Mouse (Mus musculus): ENCODE measurements around the gene Gpr173. TPM values are rescaled to one million over a fixed set of nuclear protein-coding genes. Genes with fewer than 3 reads are reported as not detected.

Gpr173 gene
- not detected in 2 replicates for polyA plus RNA-seq (2012)

DNA sequence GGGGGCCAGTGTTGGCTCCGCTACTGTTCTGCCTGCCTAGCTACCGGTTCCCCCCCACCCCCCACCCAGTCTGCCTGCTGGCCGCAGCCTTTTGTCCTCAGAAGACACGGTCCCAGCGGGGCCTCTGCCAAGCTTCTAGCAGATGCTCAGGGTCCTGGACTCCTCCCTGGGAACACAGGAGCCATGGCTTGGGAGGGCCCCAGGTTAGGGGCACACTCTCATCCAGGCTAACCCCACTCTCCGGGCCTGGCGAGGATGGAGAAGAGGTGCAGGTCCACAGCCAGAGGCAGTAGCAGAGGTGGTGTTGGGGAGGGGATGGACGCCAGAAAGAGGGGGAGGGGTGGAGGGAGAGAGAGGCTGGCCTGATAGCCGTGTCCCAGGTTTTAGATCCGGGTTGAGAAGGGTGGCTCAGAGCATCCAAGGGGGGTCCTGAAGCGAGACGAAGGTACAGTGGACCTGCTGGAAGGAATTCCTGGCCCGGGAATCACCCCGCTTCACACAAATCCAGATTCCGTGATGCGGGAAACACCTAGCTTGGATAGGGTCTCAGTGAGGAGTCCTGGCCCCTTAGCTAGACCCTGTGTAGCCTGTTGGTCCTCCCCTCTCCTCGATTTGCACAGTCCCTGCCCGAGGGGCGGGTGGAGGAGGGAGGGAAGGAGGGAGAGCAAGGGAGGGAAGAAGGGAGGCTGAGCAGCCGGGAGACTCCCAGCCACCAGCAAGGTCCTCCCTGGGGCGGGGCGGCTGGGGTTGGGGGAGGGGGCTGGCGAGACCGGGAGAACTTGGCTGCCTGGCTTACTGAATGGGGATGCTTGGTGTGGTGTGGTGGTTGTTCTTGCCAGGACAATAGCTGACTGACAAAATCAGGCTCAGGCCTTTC is at the start of gene Gpr173:
TSS of gene Gpr173 (minus strand) at position 308 of the 877 bp plus-strand sequence.

DNA sequence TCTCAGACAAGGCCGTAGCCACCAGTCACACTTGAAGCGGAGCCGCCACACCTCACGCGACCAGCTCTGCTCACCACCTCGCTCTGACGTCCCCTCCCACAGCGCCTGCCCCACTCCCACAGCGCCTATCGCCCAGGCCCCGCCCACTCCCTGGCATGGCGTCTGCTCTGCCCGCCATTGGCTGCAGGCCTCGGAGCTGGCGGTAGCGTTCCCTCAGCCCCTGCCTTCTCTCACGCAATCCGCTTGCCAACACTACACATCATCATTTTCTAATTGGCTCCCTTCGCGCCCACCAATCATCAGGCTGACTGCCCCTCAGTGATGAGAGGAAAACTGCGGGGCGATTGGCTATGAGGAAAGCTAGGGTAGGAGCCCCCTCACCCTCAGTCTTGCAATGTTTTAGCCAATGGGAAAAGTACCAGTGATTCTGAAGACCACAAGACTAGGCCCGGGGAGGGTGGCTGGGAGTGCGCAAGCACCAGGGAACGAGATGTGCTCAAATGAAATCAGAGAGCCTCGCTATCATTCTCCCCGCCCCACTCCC is 26.1 kb downstream of the Gpr173 start, which contains the start of gene Tspyl2:
TSS of gene Tspyl2 (minus strand) at position 68 of the 544 bp plus-strand sequence.

DNA sequence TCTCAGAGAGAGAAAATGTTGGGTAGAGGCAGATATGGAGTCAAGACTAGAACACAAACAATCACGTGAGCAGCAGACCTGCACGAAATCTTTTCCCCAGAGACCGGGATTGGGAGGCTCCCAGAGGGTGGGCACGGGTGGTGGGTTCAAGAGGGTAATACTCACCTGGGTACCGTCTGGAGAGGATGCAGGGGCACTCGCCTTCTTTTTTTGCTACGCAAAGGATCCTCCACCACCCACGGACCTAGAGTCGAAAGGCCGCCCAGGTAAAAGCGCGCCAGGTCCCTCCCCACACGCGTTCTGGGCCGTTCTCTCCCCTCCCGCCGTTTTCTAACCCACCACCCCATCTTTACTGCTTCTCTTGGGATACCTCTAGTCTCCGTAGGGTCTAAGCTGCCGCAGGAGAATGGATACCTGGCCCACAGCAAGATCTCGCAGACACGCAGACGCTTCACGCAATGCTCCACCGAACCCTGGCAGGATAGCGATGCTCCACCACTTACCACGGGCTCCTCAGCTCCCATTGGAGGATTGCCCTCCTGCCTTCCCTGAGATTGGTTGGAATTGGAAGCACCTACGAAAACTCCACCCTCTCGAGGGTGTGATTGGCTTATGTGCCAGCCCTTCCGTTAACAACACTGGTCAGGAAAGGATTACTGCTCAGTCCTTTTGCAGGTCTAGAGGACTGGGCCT is 41.4 kb downstream of the Gpr173 start, which contains the start of gene Kantr:
TSS of gene Kantr (minus strand) at position 500 of the 693 bp plus-strand sequence.

Other genes starting within 250 kb of the Gpr173 start
- gene Iqsec2, start 224.4 kb downstream of the Gpr173 start, polyA plus RNA-seq (2012), result 19.0 and 21.4 TPM in 2 replicates
- 60.9 and 86.7 TPM in 2 replicates for gene Kdm5c, start 135.7 kb downstream of the Gpr173 start, polyA plus RNA-seq (2012)
- 0.11 and 0.12 TPM in 2 replicates for gene Kantr, start 41.2 kb downstream of the Gpr173 start, polyA plus RNA-seq (2012)
- gene Tspyl2, start 26.3 kb downstream of the Gpr173 start, polyA plus RNA-seq (2012), result 20.6 and 30.9 TPM in 2 replicates
- gene Cldn34a, start 194.6 kb upstream of the Gpr173 start, polyA plus RNA-seq (2012), result not detected in 2 replicates